Mouse (Mus musculus): Measurements from ENCODE around the gene Esrp2. TPM values are rescaled to one million over a fixed set of nuclear protein-coding genes. Genes with fewer than 3 reads are reported as not detected.

Esrp2 gene
- polyA plus RNA-seq, 1 experiment from 2014 or later = 21.0 TPM

GRCm38 (mm10) chr8:106102321-106102720 is 34.5 kb downstream of the Esrp2 start:
- 94% methylated on average over 4 of the region's 4 CpGs for WGBS
- H3K4me1 ChIP-seq (replicated peaks; ENCODE audit: insufficient read depth, low read length) = no peaks in the 10 kb centered on the region

More at GRCm38 (mm10) chr8:106102321-106102720, 34.5 kb downstream of the Esrp2 start:
- no peak for TF ChIP-seq CTCF (IDR thresholded peaks at IDR 0.05; ENCODE audit: low read depth)
- no peak overlapping the region for H3K4me3 ChIP-seq (replicated peaks; ENCODE audit: low read depth, low read length)
- no peaks in the 10 kb centered on the region for H3K27me3 ChIP-seq (ENCODE audit: insufficient read depth, low read length)
- H3K27ac ChIP-seq = no peak overlapping the region
- no peaks in the 10 kb centered on the region for H3K9me3 ChIP-seq (replicated peaks; ENCODE audit: low read length)
- H3K36me3 ChIP-seq (ENCODE audit: insufficient read depth, low read length) = peaks cover 15% of the 10 kb centered on the region; the same call in 1 of the 2 replicates
- DNase-seq (ENCODE audit: low spot score) (no peak), ATAC-seq (replicated peaks; ENCODE audit: low FRiP score, low read depth) (no peak)
- H3K4me2 ChIP-seq (ENCODE audit: low read length) = no peak overlapping the region
- H3K9ac ChIP-seq (ENCODE audit: low read depth, low read length) = no peak overlapping the region

Other genes with a start within 250 kb of the Esrp2 start
- gene Nrn1l, start 243.4 kb downstream of the Esrp2 start, polyA plus RNA-seq (2015; fragmentation: Nextera tagmentation; extraction: Ambion mirVana) = 0.66 TPM in 1 of 2 replicates, not detected in the other
- 30.6 and 33.7 TPM in 2 replicates for gene Pskh1, start 236.5 kb downstream of the Esrp2 start, polyA plus RNA-seq (2015; fragmentation: Nextera tagmentation; extraction: Ambion mirVana)
- gene Ctrl, start 203.1 kb downstream of the Esrp2 start, polyA plus RNA-seq (2015; fragmentation: Nextera tagmentation; extraction: Ambion mirVana) = 0.67 and 0.77 TPM in 2 replicates
- 59.7 and 63.1 TPM in 2 replicates for gene Psmb10, start 198.5 kb downstream of the Esrp2 start, polyA plus RNA-seq (2015; fragmentation: Nextera tagmentation; extraction: Ambion mirVana)
- gene Lcat, start 193.6 kb downstream of the Esrp2 start, polyA plus RNA-seq (2015; fragmentation: Nextera tagmentation; extraction: Ambion mirVana) = 0.45 and 0.50 TPM in 2 replicates
- gene Slc12a4, start 170.9 kb downstream of the Esrp2 start, polyA plus RNA-seq (2015; fragmentation: Nextera tagmentation; extraction: Ambion mirVana) = 19.8 and 23.7 TPM in 2 replicates
- not detected in 2 replicates for gene Dpep3, start 157.5 kb downstream of the Esrp2 start, polyA plus RNA-seq (2015; fragmentation: Nextera tagmentation; extraction: Ambion mirVana)
- gene Dus2, start 145.6 kb downstream of the Esrp2 start, polyA plus RNA-seq (2015; fragmentation: Nextera tagmentation; extraction: Ambion mirVana) = 11.7 and 15.5 TPM in 2 replicates
- gene Dpep2nb, start 131.0 kb downstream of the Esrp2 start, polyA plus RNA-seq (2015; fragmentation: Nextera tagmentation; extraction: Ambion mirVana) = not detected in 2 replicates
- 16.1 and 16.9 TPM in 2 replicates for gene Ddx28, start 125.1 kb downstream of the Esrp2 start, polyA plus RNA-seq (2015; fragmentation: Nextera tagmentation; extraction: Ambion mirVana)
- gene Nfatc3, start 78.1 kb downstream of the Esrp2 start, polyA plus RNA-seq (2015; fragmentation: Nextera tagmentation; extraction: Ambion mirVana) = 3.8 and 3.9 TPM in 2 replicates
- gene Pla2g15, start 13.4 kb upstream of the Esrp2 start, polyA plus RNA-seq (2015; fragmentation: Nextera tagmentation; extraction: Ambion mirVana) = 8.1 and 9.8 TPM in 2 replicates
- 61.0 and 61.6 TPM in 2 replicates for gene Slc7a6, start 31.9 kb upstream of the Esrp2 start, polyA plus RNA-seq (2015; fragmentation: Nextera tagmentation; extraction: Ambion mirVana)
- 27.4 and 27.6 TPM in 2 replicates for gene Slc7a6os, start 74.0 kb upstream of the Esrp2 start, polyA plus RNA-seq (2015; fragmentation: Nextera tagmentation; extraction: Ambion mirVana)
- 30.1 and 33.1 TPM in 2 replicates for gene Prmt7, start 74.0 kb upstream of the Esrp2 start, polyA plus RNA-seq (2015; fragmentation: Nextera tagmentation; extraction: Ambion mirVana)
- 0.27 and 0.42 TPM in 2 replicates for gene Smpd3, start 201.0 kb upstream of the Esrp2 start, polyA plus RNA-seq (2015; fragmentation: Nextera tagmentation; extraction: Ambion mirVana)